Mouse (Mus musculus): ENCODE results near the gene Gm20388.

DNA sequence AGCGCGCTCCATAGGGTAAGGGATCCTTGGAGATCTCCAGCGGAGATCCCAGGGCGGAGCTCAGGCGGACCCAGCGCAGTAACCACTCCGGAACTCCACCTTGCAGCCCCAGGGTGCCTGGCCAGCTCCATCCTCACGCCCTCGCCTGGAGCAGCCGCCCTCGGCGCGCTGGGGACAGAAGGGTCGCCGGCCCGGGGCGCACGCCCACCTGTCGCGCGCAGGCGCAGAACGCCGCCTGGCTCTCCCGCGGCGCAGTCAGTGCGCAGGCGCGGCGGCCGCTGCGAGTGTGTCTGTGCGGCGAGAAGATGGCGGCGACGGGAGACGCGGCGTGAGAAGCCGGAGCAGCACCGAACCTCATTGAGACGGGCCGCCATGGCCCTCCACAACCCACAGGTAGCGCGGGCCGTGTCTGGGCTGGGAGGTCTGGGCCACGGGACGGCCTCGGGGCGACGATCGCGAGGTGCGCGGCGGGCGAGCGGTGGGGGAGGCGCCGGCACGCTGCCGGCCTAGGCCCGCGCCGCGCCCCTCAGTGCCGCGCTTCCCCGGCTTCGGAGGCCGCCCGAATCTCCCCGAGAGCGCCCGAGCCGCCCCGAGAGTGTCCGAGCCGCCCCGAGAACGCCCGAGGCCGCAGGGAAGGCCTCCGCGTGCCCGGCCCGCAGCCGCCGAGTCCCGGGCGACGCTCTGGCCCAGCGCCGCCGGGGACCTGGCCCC lies at the start of gene Gm20388:
- TF ChIP-seq CTCF (IDR thresholded peaks at IDR 0.05; ENCODE audit: low read depth, low read length) (no peak), POLR2AphosphoS5 (IDR thresholded peaks at IDR 0.05; ENCODE audit: insufficient replicate concordance, low read depth, low read length) (no peak), GATA2 (IDR thresholded peaks at IDR 0.05; ENCODE audit: borderline replicate concordance, low read depth, low read length) (no peak), GATA1 (IDR thresholded peaks at IDR 0.05; ENCODE audit: borderline replicate concordance, low read length) (no peak), TAL1 (conservative IDR thresholded peaks at IDR 0.05; ENCODE audit: low read depth, low read length) (no peak)

Measured in G1E (cell line).